ENCODE assay signal across 8 mouse cellular contexts in genomic region chr11:77763673-77764340, GRCm38 (mm10). TPM values are rescaled to one million over a fixed set of nuclear protein-coding genes. Genes with fewer than 3 reads are reported as not detected.
DNase-seq lines count a peak whose midpoint lies in the region; ATAC-seq lines count a peak whose summit lies in the region.

No protein-coding gene starts in this region.

- H3K9me3 ChIP-seq in embryonic facial prominence, embryonic 15.5 days (replicated peaks) = no peaks in the 10 kb centered on the region

- 5% methylated on average over 26 of the region's 26 CpGs for WGBS in embryonic facial prominence, embryonic 15.5 days
- WGBS in macrophage (ENCODE audit: missing documents) = 20% methylated on average over 26 of the region's 26 CpGs

- intact Hi-C loops in left cerebral cortex, postnatal 14 days (cut with DNase I) = loop anchor here (1.0 kb wide), 1 partner anchor 29 kb away; no protein-coding TSS in a partner anchor

- H3K4me2 ChIP-seq in embryonic facial prominence, embryonic 15.5 days (replicated peaks) = peak overlapping the region; percentile 88

- H3K36me3 ChIP-seq in embryonic facial prominence, embryonic 15.5 days = no peaks in the 10 kb centered on the region
- no peaks in the 10 kb centered on the region for H3K36me3 ChIP-seq in macrophage (ENCODE audit: inconsistent target)

- no peaks in the 10 kb centered on the region; the same call in 1 of the 2 replicates for H3K27me3 ChIP-seq in embryonic facial prominence, embryonic 15.5 days

- peak overlapping the region; percentile 87 for H3K27ac ChIP-seq in embryonic facial prominence, embryonic 15.5 days (replicated peaks)
- H3K27ac ChIP-seq in macrophage = no peak overlapping the region

- H3K4me1 ChIP-seq in embryonic facial prominence, embryonic 15.5 days = peaks cover 36% of the 10 kb centered on the region

- H3K79me2 ChIP-seq in macrophage (ENCODE audit: inconsistent target) = no peaks in the 10 kb centered on the region

- peak; percentile 69 for DNase-seq in adrenal gland, adult 2 months
- no peak for DNase-seq in adrenal gland, postnatal 4 days (ENCODE audit: low spot score in 2 of 2)
- peak; percentile 65 for DNase-seq in adrenal gland, postnatal 10 days
- peak; percentile 56 for DNase-seq in heart, postnatal 4 days
- DNase-seq in left cerebral cortex, postnatal 14 days (ENCODE audit: low spot score in 2 of 2) = peak; percentile 30 to 32
- peak; percentile 61 for DNase-seq in spleen, adult 12 weeks (ENCODE audit: low spot score)

- peak overlapping the region; percentile 94 for H3K9ac ChIP-seq in embryonic facial prominence, embryonic 15.5 days

- peak overlapping the region; percentile 89 for H3K4me3 ChIP-seq in embryonic facial prominence, embryonic 15.5 days (replicated peaks)
- H3K4me3 ChIP-seq in macrophage (ENCODE audit: inconsistent target) = peak overlapping the region; percentile 32

- peak; percentile 47 for ATAC-seq in embryonic facial prominence, embryonic 15.5 days (ENCODE audit: insufficient number of reproducible peaks, low FRiP score, low TSS enrichment, low read depth)

RNA-seq across cellular contexts. Expression of gene Myo18a, which starts 0.8 kb away (rescaled TPM):
- 10 to 100 TPM; 50.4 to 75.6 TPM for total RNA-seq in adrenal gland, adult 2 months (2021)
- polyA plus RNA-seq in adrenal gland, adult 2 months (2012; rRNA removed) = 66.5 and 70.4 TPM in 2 replicates
- 10 to 100 TPM; 90.0 to 90.8 TPM for total RNA-seq in adrenal gland, postnatal 4 days (2021)
- 10 to 100 TPM; 53.9 to 80.1 TPM for total RNA-seq in adrenal gland, postnatal 10 days (2021)
- 56.3 and 58.9 TPM in 2 replicates for polyA plus RNA-seq in embryonic facial prominence, embryonic 15.5 days (2015; fragmentation: Nextera tagmentation; extraction: Ambion mirVana)
- total RNA-seq in heart, postnatal 4 days (2021) = 100 to 1,000 TPM; 244 to 245 TPM
- total RNA-seq in left cerebral cortex, postnatal 14 days (2021) = 100 to 1,000 TPM; 151 to 169 TPM
- total RNA-seq in macrophage (2018; cell fraction: chromatin; rRNA removed) = 100 to 1,000 TPM in 18 of 26 experiments, 10 to 100 TPM in 8; 25.1 to 392 (median 177) TPM
- 10 to 100 TPM; 38.1 to 81.0 (median 62.6) TPM for total RNA-seq in macrophage (2018; cell fraction: cytosol; rRNA removed)
- total RNA-seq in macrophage (2018; cell fraction: nucleus; rRNA removed) = 100 to 1,000 TPM in 8 of 26 experiments, 10 to 100 TPM in 18; 21.5 to 128 (median 79.3) TPM
- polyA plus RNA-seq in macrophage (2018) = 37.1 to 91.1 TPM (median 40.6 TPM) in 3 replicates

RNA-seq across cellular contexts. Expression of gene Gm10277, which starts 23.7 kb away (rescaled TPM):
- total RNA-seq in adrenal gland, adult 2 months (2021) = not detected
- not detected in 2 replicates for polyA plus RNA-seq in adrenal gland, adult 2 months (2012; rRNA removed)
- total RNA-seq in adrenal gland, postnatal 4 days (2021) = not detected
- total RNA-seq in adrenal gland, postnatal 10 days (2021) = not detected
- 1.3 and 1.4 TPM in 2 replicates for polyA plus RNA-seq in embryonic facial prominence, embryonic 15.5 days (2015; fragmentation: Nextera tagmentation; extraction: Ambion mirVana)
- total RNA-seq in heart, postnatal 4 days (2021) = not detected
- not detected for total RNA-seq in left cerebral cortex, postnatal 14 days (2021)
- total RNA-seq in macrophage (2018; cell fraction: chromatin; rRNA removed) = under 1 TPM in 7 of 26 experiments, not detected in 19; 0.30 to 0.69 (median 0.38) TPM
- under 1 TPM in 4 of 26 experiments, not detected in 22; 0.04 to 0.10 (median 0.08) TPM for total RNA-seq in macrophage (2018; cell fraction: cytosol; rRNA removed)
- total RNA-seq in macrophage (2018; cell fraction: nucleus; rRNA removed) = under 1 TPM in 12 of 26 experiments, not detected in 14; 0.21 to 0.88 (median 0.35) TPM
- not detected in 3 replicates for polyA plus RNA-seq in macrophage (2018)

RNA-seq across cellular contexts. Expression of gene Cryba1, which starts 38.7 kb away (rescaled TPM):
- total RNA-seq in adrenal gland, adult 2 months (2021) = not detected
- not detected in 2 replicates for polyA plus RNA-seq in adrenal gland, adult 2 months (2012; rRNA removed)
- total RNA-seq in adrenal gland, postnatal 4 days (2021) = not detected
- total RNA-seq in adrenal gland, postnatal 10 days (2021) = not detected
- polyA plus RNA-seq in embryonic facial prominence, embryonic 15.5 days (2015; fragmentation: Nextera tagmentation; extraction: Ambion mirVana) = 6.0 and 7.2 TPM in 2 replicates
- not detected for total RNA-seq in heart, postnatal 4 days (2021)
- total RNA-seq in left cerebral cortex, postnatal 14 days (2021) = not detected
- not detected for total RNA-seq in macrophage (2018; cell fraction: chromatin; rRNA removed)
- not detected for total RNA-seq in macrophage (2018; cell fraction: cytosol; rRNA removed)
- not detected for total RNA-seq in macrophage (2018; cell fraction: nucleus; rRNA removed)
- not detected in 3 replicates for polyA plus RNA-seq in macrophage (2018)

Comparison
In these comparisons a context has a peak if more than half of its experiments do, and no peak if none do; other contexts are left out.
1. DNase-seq: peak in adrenal gland, adult 2 months (single experiment), adrenal gland, postnatal 10 days (single experiment), heart, postnatal 4 days (single experiment), left cerebral cortex, postnatal 14 days (2 of 2) and spleen, adult 12 weeks (single experiment); none in adrenal gland, postnatal 4 days (0 of 2).